Mouse (Mus musculus) retina, embryonic 14.5 days (tissue): ENCODE measurements around the gene Snorc.
"Not testable (repeated sequence)": the region's sequence is repeated elsewhere in the genome, so short reads cannot be mapped to it uniquely, and the experiment has no call there.

ENCODE experiments used
- DNase-seq: peaks from one replicate; pipeline ENCODE4 v3.0.0-alpha.2; 2015; ENCODE audit warnings: low spot score

The Snorc gene

DNA sequence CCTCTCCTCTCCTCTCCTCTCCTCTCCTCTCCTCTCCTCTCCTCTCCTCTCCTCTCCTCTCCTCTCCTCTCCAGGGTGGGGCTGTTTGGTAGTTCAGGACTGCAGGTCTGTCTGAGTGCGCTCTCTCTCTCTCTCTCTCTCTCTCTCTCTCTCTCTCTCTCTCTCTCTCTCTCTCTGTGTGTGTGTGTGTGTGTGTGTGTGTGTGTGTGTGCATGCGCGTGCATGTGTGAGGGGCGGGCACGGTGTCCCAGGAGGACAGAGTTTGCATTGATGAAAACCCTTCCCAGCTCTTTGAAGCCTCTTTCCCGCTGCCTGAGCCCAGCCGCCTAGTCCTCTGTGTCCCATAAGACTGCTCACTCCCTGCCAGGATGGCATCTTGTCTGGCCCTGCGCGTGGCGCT is at the start of gene Snorc:
Gene Snorc (plus strand): TSS at position 301 of the 400 bp plus-strand sequence.
- not testable (repeated sequence) for DNase-seq

GRCm38 (mm10) chr1:87435125-87435524 is 34.9 kb upstream of the Snorc start:
- no peak for DNase-seq

GRCm38 (mm10) chr1:87436583-87436982 is 33.5 kb upstream of the Snorc start:
- DNase-seq, result no peak

DNA sequence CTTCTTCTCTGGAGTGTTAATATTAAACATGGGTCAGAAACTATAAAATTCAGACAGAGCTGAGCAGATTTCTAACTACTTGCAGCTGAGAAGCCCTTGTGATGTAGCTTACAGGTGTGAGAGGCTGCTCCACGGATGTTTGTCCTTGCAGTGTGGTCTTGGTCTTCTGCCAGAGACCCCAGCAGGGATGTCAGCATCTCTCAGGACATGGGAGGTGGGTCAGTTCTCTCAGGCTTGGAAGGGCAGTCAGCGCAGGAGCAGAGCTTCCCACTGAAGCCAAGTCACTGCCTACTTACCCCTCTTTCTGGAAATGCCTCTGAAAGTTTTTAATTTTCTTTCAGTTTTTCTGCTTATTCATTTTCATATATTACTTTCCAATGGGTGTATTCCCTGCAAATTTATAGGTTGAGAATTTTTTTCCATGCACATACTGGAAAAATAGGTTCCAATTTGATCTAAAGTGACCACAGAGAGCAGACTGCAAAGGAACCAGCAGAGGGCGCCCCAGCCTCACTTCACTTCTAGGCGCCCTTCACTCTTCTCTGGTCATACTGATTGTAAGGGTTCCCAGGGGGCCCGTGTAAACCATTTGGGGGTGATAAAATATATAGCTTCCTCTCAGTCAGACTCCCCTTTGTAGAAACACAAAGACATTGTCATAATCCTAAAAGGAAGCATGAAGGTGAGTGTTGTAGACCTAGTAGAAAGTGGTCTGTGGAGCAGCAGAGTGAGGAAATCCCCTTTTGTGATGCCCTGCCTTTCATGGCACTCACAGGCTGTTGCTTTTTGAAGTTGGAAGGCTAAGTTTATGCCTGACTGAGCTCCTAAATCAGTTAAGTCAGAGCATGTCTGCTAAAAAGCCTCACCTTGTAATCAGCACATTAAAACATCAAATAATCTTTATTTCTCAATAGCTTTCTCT is 22.6 kb upstream of the Snorc start:
- DNase-seq, result peak; percentile 90

- no peak for DNase-seq
These were observed 20.6 kb upstream of the Snorc start for GRCm38 (mm10) chr1:87449432-87449831.

DNA sequence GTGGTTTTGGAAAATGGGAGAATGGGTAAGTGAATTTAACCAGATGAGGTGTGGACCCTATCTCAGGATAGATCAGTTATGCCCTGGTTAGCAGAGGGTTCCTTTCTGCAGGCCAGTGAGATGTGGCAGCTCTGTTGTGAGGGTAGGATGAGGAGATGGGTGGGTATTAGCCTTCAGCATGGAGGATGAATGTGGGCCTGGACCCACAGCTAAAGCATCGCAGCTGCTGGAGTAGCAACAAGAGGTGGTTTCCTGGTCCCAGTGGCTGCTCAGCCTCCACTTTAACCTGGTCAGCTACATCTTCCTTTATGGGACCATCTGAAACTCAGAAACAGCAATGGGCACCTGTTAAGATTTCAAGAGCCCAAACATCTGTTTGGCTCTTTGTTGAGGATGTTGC is 13.6 kb upstream of the Snorc start:
- no peak for DNase-seq

GRCm38 (mm10) chr1:87458045-87458444 is 12.0 kb upstream of the Snorc start:
- no peak for DNase-seq

DNA sequence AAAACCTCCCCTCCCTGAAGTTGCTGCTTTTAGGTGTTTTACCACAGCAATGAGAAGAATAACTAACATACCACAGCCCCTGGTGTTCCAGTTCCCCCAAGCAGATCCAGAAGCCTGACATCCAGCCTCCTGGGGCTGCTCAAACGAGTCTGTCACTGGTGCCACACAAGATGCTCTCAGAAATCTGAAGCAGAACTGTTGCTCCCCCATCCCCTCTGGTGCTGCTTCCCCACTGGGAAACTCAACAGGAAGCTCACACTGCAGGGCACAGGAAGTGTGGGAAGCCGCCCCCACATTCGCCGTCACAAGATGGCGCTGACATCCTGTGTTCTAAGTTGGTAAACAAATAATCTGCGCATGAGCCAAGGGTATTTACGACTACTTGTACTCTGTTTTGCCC is 10.2 kb upstream of the Snorc start:
- not testable (repeated sequence) for DNase-seq

DNA sequence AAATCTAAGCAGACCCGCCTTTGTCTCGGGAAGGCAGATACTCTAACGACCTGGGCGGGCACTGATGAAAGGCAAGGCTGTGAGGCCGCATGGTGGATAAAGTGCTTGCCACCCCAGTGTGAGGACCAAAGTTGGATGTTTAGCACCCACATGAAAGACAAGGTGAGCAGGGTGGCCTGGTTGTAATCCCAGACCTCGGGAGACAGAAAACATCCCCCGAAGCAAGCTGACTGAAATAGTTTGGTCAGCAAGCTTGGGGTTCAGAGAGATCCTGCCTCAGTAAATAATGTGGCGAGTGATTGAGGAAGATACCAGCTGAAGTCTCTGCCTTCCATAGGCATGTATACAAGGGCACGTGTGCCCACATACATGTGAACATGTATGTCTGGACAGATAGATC is 2.6 kb upstream of the Snorc start:
- no peak for DNase-seq

DNA sequence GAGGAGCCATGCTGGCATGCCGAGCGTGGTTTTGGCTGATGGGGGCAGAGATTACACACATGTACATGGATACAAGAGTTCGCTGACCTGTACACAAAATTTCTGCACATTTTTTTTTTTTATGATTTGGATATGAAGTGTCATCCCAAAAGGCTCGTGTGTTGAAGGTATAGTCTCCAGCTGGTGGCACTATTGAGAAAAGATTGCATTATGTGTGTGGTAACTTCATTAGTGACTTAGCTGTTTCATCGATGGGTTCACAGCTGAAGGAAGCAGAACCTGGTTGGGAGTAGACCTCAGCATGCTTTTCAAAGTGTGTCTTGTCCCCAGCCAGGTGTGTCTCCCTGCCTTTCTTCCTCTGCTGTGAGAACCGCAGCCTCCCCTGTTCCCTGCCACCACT is 1.8 kb upstream of the Snorc start:
- peak; percentile 47 for DNase-seq

DNA sequence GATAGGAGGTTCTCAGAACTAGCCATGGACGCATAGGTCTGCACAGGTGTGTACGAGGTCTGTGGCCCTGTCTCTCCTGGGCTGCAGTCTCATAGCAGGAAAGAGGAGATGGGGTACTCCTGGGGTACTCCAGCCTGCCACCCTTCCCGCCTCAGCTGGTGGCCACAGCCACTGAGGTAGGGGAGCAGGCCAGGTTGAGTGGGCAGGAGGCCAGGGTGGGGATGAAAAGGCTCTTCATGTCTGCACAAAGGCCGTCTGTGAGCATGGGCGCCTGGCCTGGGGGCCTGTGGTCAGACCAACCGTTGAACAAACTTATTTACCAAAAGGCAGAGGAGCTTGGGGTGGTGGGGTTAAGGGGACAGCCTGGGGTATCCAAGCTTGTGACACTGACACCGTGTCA is 1.8 kb downstream of the Snorc start:
- DNase-seq, result no peak

DNA sequence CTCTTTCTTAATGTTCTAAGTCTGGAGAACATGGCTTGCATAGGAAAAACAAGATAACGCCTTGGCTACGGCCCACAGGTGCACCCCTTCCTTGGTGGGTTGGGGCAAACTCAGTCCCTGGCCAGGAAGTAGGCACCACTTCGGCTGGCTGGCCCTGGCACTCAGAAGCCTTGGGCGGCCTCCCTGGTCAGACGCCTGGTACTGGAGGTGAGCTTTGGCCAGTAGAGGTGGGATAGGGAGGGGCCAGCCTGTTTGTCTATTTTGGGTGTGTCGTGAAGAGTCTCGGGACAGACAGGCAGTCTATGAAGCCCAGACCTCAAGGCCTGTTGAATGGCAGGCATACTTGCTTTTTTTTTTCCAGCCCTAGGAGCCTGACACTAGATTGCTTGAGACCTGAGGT is 2.5 kb downstream of the Snorc start:
- no peak for DNase-seq

- no peak for DNase-seq
These were observed 5.2 kb downstream of the Snorc start for GRCm38 (mm10) chr1:87475076-87475895.

DNA sequence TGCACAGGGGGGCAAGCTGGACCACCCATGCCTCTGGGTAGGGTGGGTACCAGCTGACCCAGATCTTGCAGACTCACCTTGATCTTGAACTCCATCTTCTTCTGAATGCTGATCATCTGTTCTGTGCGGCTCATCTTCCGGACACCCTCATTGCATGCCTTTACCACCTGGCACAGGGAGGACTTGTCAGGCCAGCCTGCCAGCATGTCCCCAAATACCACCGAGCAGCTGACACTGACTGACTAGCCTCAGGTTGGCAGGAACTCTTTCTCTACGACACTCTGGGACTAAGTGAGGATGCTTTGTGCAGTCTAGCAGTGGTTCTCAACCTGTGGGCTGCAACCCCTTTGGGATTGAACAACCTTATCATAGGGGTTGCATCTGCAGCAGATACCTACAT is 12.5 kb downstream of the Snorc start:
- DNase-seq, result no peak

DNA sequence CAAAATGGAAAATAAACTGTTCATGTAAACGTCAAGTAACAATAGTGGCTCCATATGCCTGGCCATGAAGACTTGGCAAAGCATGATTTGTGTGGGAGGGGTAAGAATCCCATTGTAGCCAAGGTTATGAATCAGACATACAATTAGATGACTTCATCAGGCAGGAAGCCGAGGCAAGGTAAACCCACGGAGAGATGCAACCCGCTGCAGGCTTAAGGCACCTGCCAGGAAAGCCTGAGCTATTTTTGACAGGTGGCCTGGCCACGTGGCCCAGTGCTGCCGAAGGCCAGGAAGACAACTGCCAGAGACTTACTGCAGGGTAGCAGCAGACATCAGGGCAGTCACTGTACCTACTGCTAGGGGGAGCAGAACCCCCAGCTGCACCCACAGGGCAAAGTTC is 16.3 kb downstream of the Snorc start:
- DNase-seq, result no peak

- no peak for DNase-seq
These were observed 22.2 kb downstream of the Snorc start for GRCm38 (mm10) chr1:87492285-87492684.

- DNase-seq, result peak; percentile 62
These were observed 23.5 kb downstream of the Snorc start for GRCm38 (mm10) chr1:87493542-87493941.

DNA sequence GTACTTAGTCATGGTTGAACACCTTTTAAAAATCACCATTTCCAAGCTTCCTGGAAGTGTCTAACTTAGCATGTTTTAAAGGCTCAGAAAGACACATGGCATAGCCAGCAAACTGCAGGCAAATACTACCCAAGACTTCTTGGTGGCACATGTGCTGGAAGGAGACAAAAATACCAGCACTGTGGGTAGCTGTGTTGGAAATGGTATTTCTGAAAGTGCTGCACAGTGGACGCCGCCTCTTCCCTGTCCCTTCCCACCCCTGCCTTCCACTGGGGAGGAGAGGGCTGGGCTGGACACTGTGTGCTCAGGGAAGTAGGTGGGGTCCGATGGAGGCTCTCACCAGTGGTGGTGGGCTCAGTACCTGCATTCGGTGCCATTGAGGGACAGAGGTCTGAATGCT is 35.5 kb downstream of the Snorc start:
- no peak for DNase-seq

DNA sequence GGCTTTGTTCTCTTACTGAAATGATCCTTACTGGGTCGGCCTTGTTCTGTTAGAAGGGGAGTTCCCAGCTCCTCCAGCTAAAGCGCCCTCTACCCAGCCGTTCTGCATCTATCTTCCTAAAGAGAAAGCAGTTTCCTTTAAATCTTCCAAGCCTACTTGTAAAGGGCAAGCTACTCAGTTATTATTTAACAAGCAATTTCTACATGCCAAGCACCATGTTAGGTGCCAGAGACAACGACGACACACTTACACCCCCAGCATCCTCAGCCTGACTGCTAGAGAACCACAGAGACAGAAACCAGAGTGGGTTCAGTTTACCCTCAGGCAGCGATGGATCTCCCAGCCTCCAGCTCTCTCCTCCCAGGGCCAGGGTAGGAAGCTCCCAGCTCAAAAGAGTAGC is 37.8 kb downstream of the Snorc start:
- no peak for DNase-seq

DNA sequence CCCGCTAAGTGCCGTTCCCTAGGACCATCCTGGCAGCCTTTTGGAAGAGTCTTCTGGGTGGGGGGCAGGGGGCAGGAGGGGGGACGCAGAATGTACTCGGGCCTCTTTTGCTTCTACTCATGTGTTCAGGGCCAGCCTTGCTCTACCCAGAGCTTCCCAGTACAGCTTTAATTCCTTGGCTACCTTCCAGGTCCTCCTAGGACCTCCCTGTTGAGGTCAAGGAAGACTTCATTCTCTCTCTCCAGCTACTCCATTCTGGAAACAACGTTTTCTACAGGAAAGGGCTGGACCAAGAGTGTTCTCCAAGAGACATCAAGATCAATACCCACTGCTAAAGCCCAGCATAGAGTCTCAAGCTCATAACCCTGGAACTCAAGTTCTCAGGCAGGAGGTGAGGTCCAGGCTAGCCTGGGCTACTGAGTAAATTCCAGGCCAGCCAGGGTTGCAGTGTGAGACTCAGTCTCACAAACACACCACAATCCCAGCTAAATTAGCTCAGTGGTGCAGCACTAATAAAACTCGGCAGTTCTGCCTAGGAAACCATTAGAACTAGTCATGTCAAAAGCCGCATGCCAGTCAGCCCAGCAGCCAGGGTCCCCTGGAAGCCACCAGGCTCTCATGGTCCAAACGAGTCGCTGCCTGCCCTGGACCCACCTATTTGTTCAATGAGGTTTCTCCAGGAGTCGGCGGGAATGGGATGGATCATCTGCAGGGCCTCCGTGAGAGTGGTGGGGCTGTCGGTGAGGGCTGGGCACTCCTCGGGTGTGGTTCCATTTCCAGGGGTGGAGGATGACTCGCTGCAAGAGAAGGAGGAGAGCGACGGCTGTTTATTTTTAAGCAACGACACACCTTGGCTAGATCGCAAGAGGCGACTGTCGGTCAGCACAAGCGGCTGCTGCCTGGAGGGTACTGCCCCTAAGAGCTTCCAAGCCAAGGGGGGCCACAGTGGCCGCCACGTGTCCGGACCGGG is 38.8 kb downstream of the Snorc start:
- peak; percentile 66 for DNase-seq

- no peak for DNase-seq
These were observed 39.6 kb downstream of the Snorc start, which contains the start of gene Neu2 for GRCm38 (mm10) chr1:87509561-87510165. Neu2 (plus strand) TSS chr1:87509889.
